Mouse (Mus musculus): ENCODE results near the gene Rbm19. TPM values are rescaled to one million over a fixed set of nuclear protein-coding genes. Genes with fewer than 3 reads are reported as not detected.

Rbm19 gene
- total and polyA plus RNA-seq, 3 experiments = 66.3 to 74.3 TPM; not detected in 1

DNA sequence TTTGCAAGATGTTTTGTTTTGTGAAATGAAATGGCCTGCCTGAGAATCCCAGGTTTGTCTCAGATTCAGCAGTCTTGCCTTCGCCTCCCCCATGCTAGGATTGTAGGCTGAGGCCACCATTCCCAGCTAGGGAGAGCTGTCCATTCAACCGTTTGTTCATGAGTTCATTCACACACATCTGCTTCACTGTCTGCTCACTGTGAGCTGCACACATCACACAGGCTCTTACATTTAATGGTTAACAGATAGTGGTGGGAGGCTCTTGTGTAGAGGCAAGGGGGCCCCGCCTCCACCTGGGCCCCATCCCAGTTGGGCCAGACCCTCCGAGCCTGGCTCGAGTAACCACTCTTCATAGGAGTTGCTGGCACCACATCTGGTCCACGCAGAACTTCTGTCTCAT, 47.2 kb downstream of the Rbm19 start:
- H3K27ac ChIP-seq (ENCODE audit: control insufficient read depth, low read depth, low read length) = no peak overlapping the region
- no peaks in the 10 kb centered on the region for H3K9me3 ChIP-seq (replicated peaks; ENCODE audit: insufficient read depth, low read length)
- TF ChIP-seq NELFE (IDR thresholded peaks at IDR 0.05; ENCODE audit: low read depth, low read length) = no peak
- no peak for TF ChIP-seq MAFK (IDR thresholded peaks at IDR 0.05; ENCODE audit: borderline replicate concordance, low read depth, low read length)
- TF ChIP-seq ETS1 (IDR thresholded peaks at IDR 0.05; ENCODE audit: low read depth, low read length) = no peak
- no peak overlapping the region for H3K9ac ChIP-seq (ENCODE audit: control insufficient read depth, low read depth, low read length, poor library complexity, severe bottlenecking)
- H3K27me3 ChIP-seq (ENCODE audit: control insufficient read depth in 1 of 2, insufficient read depth in 2 of 2, low read length in 2 of 2) = no peaks in the 10 kb centered on the region
- H3K4me1 ChIP-seq (ENCODE audit: control insufficient read depth in 1 of 2, insufficient read depth in 2 of 2, low read length in 2 of 2) = peaks cover 5 to 22% of the 10 kb centered on the region in 2 experiments
- H3K79me2 ChIP-seq (ENCODE audit: control insufficient read depth, insufficient read depth, low read length, poor library complexity) = no peaks in the 10 kb centered on the region
- no peak overlapping the region for H3K4me3 ChIP-seq (ENCODE audit: control insufficient read depth in 1 of 2, insufficient read depth in 1 of 2, low read depth in 2 of 2, low read length in 2 of 2)
- H3K36me3 ChIP-seq (ENCODE audit: control insufficient read depth in 1 of 2, insufficient read depth in 2 of 2, low read length in 2 of 2) = peaks cover 2 to 8% of the 10 kb centered on the region in 2 experiments; a peak in 3 of 4 replicates
- DNase-seq (ENCODE audit: low read depth, low spot score) = no peak

DNA sequence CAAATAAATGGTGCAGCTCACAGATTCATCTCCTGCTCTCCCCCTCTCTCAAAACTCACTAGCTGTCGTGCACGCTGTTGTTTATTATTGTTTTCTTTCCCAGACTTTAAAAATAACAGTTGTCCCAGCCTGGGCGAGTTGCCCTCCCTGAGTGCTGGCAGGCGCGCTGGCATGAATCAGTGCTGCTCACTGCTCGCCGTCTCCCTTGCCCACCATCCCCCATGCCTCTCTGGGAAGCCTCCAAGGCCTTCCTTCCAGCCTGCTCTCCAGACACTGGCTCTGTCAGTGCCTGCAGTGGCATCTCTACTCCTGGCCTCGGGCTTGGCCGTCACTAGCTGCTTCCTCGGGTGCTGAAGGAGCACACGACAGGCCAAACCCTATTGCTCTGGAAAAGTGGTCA, 48.2 kb downstream of the Rbm19 start:
- Histone ChIP-seq H3K9me3 (replicated peaks; ENCODE audit: insufficient read depth, low read length) (no peaks in the 10 kb centered on the region), H3K79me2 (ENCODE audit: control insufficient read depth, insufficient read depth, low read length, poor library complexity) (no peaks in the 10 kb centered on the region), H3K4me1 (ENCODE audit: control insufficient read depth in 1 of 2, insufficient read depth in 2 of 2, low read length in 2 of 2) (peaks cover 5 to 22% of the 10 kb centered on the region in 2 experiments), H3K36me3 (ENCODE audit: control insufficient read depth in 1 of 2, insufficient read depth in 2 of 2, low read length in 2 of 2) (peaks cover 2 to 8% of the 10 kb centered on the region in 2 experiments; a peak in 3 of 4 replicates), H3K4me3 (ENCODE audit: control insufficient read depth in 1 of 2, insufficient read depth in 1 of 2, low read depth in 2 of 2, low read length in 2 of 2) (no peak overlapping the region), H3K27me3 (ENCODE audit: control insufficient read depth in 1 of 2, insufficient read depth in 2 of 2, low read length in 2 of 2) (no peaks in the 10 kb centered on the region), H3K9ac (ENCODE audit: control insufficient read depth, low read depth, low read length, poor library complexity, severe bottlenecking) (no peak overlapping the region), H3K27ac (ENCODE audit: control insufficient read depth, low read depth, low read length) (no peak overlapping the region)
- TF ChIP-seq ZC3H11A (IDR thresholded peaks at IDR 0.05; ENCODE audit: low read depth, low read length) (no peak), GABPA (IDR thresholded peaks at IDR 0.05; ENCODE audit: low read depth, low read length) (no peak), MAFK (IDR thresholded peaks at IDR 0.05; ENCODE audit: borderline replicate concordance, low read depth, low read length) (no peak), ZNF384 (IDR thresholded peaks at IDR 0.05; ENCODE audit: low read depth, low read length) (no peak), MAZ (IDR thresholded peaks at IDR 0.05; ENCODE audit: low read depth, low read length) (no peak), ZMIZ1 (IDR thresholded peaks at IDR 0.05; ENCODE audit: low read depth, low read length) (no peak), TAL1 (IDR thresholded peaks at IDR 0.05; ENCODE audit: low read length) (no peak), MAX (IDR thresholded peaks at IDR 0.05; ENCODE audit: low read length) (no peak), MEF2A (IDR thresholded peaks at IDR 0.05; ENCODE audit: extremely low read depth, insufficient replicate concordance, low read depth, low read length, poor library complexity, severe bottlenecking) (no peak), BHLHE40 (IDR thresholded peaks at IDR 0.05; ENCODE audit: borderline replicate concordance, low read depth, low read length) (no peak), GATA1 (IDR thresholded peaks at IDR 0.05; ENCODE audit: low read depth, low read length) (no peak), CHD1 (IDR thresholded peaks at IDR 0.05; ENCODE audit: low read depth, low read length) (no peak), NELFE (IDR thresholded peaks at IDR 0.05; ENCODE audit: low read depth, low read length) (no peak), MXI1 (IDR thresholded peaks at IDR 0.05; ENCODE audit: low read depth, low read length) (no peak), RCOR1 (IDR thresholded peaks at IDR 0.05; ENCODE audit: low read depth, low read length) (no peak), JUND (IDR thresholded peaks at IDR 0.05; ENCODE audit: low read depth, low read length) (no peak), ETS1 (IDR thresholded peaks at IDR 0.05; ENCODE audit: low read depth, low read length) (no peak), TCF12 (IDR thresholded peaks at IDR 0.05; ENCODE audit: low read depth, low read length) (no peak)
- no peak for DNase-seq (ENCODE audit: low read depth, low spot score)
